Mouse (Mus musculus) gastrocnemius, postnatal 14 days (tissue): Measurements from ENCODE around the gene March8. TPM values are rescaled to one million over a fixed set of nuclear protein-coding genes. Genes with fewer than 3 reads are reported as not detected.
"Not testable (repeated sequence)": the region's sequence is repeated elsewhere in the genome, so short reads cannot be mapped to it uniquely, and the experiment has no call there.

ENCODE experiments used
- DNase-seq: peaks from one replicate; pipeline ENCODE4 v3.0.0; 2021; ENCODE audit warnings: mixed read lengths
- intact Hi-C: fragments of 180-260 bp; cut with DNase I; formaldehyde crosslinking; loops from one replicate; pipeline ENCODE4 v1.15.1; 2025; ENCODE audit warnings: low total_unique reads
- long read RNA-seq, 2 experiments: library from polyadenylated mRNA; stranded (forward); transcript quantifications; one replicate each; pipeline ENCODE4 v2.0.0; 2021
- total RNA-seq, 2 experiments: library from RNA; stranded (reverse); gene quantifications; 2 replicates each; pipeline ENCODE4 v1.2.3; 2021

March8 gene
- total RNA-seq: 10 to 100 TPM; 20.8 to 28.3 TPM
- long read RNA-seq, experiment 1, full-length matches to known transcripts: 9 of 19 reads
- long read RNA-seq, experiment 1, partial matches to known transcripts: 1 of 19 reads
- long read RNA-seq, experiment 1, other reads (novel, unspliced or antisense): 9 of 19 reads
- long read RNA-seq, experiment 2, full-length matches to known transcripts: 17 of 28 reads
- long read RNA-seq, experiment 2, partial matches to known transcripts: 0 of 28 reads
- long read RNA-seq, experiment 2, other reads (novel, unspliced or antisense): 11 of 28 reads

DNA sequence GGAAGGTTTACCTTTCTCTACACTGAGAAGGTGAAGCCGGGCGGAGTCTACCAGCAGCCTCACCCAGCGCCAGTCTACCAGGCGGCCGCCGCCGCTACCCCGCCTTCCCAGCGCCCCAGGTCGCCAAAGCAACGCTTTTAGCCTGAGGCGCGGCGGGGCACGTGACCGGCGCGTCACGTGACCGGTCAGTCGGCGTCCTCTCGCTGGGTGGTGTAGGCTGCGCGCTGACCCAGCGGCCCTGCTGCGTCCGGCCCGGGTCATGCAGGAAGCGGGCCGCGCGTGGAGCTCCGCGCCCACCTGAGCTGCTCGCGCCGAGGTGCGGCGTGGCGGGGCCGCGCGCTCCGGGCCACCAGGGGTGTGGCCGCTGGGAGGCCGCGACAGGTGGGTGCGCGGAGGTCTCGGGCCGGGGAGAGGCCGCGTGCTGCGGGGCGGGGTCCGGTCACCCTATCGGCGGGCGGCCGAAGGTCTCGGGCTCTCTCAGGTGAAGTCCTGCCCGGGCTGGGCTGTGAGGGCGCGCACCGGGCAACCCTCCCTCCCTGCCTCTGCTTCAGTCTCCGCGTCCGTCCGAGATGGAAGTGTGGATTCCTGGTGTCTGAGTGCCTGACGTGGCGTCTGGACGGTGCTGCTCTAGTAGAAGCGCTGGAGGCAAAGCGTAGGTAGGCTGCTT lies at the start of gene March8:
March8 (plus strand) TSS at position 190 of the 667 bp plus-strand sequence.
- intact Hi-C loops: no loop called here
- DNase-seq: peak; percentile 92

DNA sequence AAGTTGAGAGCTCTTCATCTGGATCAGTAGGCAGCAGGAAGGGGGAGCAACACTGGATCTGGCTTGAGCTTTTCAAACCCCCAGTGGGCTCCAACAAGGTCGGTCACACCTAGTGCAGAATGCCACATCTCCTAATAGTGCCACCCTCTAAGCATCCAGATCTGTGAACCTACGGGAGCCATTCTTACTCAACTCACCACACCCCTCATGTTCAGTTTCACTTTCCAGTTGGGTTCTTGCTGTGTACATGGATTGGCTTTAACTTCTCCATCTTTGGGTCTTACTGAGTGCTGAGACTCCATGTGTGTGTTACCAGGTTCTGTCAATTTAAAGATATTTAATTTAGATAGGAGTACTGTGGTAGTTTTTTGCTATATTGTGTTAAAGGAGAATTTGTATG lies 26.4 kb upstream of the March8 start:
- DNase-seq: no peak
- intact Hi-C loops: no loop called here

DNA sequence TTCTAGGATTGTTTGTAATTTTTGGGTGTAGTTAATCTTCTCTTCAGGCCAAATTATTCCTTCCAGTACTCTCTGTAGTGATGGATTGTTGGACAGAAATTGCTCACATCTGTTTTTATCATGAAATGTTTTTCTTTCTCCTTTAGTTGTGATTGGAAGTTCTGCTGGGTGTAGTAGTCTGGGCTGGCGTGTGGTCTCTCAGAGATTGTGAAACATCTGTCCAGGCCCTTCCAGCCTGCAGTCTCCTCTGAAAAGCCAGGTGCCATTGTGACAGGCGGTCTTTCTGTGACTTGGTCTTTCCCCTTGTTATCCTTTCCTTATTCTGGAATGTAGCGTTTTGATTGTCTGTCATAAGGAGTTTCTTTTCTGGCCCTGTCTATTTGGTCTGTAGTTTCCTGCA lies 18.6 kb upstream of the March8 start:
- no peak for DNase-seq

DNA sequence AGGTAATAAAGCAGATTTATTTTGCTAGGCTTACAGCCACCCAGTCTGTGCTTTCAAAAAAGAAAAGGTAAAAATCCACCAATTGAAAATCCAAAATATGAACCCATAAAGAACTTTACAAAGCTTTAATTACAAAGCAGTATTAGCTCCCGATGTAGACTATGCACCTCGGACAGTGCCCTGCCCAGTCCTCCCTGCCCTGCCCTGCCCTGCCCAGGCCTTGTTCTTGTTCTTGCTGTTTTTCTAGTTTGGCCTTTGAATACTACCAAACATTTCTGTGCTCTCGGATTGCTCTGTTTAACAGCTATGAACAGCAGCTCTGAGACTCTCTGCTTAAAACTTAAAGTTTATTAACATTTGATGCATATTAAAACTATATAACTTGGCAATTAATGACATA lies 11.2 kb upstream of the March8 start:
- intact Hi-C loops: no loop called here

More for the DNA sequence above, 18.6 kb upstream of the March8 start:
- intact Hi-C loops: no loop called here

DNA sequence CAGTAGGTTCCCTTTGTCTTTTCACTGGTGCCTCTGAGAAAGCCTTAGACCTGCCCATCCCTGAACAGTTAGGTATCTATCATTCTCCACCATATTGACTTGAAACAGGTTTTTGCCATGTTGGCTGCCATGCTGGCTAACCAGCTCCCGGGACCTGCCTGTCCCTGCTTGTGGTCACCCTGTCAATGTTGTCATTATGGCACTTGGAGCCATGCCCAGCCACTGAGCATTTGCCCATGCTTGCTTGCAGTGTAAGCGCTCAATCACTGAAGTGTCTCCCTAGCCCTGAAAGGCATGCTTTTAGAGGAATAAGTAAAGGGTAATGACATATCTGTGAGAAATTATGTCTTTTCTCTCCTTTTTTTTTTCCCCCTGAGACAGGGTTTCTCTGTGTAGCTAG lies 6.4 kb upstream of the March8 start:
- intact Hi-C loops: no loop called here
- no peak for DNase-seq

More for the DNA sequence above, 11.2 kb upstream of the March8 start:
- DNase-seq: no peak

DNA sequence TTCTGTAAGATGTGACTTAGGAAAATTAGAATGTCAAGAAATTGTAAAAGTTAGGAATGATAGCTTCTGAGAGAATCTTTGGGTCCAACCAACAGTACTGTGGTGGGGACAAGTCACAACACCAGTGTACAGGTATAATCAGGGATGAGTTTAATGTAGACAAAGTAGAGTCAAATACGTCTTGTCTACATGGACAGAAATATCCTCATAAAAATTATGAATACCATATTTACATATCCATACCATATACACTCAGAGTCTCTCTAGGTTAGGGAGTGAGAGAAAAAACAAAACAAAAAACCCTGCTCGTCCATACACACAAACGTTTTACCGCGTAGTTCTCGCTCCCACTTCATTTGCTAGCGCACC lies 374 bp upstream of the March8 start:
- no peak for DNase-seq
- intact Hi-C loops: no loop called here

DNA sequence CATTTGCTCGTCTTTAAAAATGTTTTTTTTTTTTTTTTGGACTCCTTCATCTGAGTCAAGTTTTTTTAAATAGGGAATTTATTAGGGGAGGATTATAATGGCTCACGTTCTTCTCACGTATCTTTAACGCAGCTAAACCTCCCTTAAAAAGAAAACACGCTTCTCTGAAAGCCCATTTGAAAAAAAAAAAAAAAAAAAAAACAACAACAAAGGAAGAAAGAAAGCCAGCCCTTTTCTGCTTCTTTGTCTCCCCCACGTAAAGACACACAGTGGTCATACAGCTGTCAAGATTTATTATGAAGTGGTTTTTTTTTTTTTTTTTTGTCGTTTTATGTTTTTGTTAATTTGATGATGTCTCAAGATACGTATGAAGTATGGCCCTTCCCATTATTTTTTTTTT lies 696 bp downstream of the March8 start:
- no peak for DNase-seq

DNA sequence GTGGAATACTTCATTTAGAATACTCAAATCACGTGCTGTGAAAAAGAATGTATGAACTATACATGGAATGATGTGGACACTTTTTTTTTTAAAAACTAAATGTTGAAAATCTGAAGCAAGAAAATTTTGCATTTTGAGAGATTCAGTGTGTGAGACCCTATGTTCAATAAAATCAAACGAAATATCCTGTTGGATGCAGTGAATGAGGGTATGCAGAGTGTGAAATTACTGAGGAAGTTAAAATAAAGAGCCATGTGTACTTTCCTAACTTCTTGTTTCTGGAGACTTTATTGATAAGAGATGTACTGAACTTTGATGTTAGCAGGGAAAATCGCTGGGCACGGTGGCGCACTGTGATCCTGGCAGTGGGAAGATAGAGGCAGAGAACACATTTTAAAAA lies 1.3 kb downstream of the March8 start:
- DNase-seq: no peak
- intact Hi-C loops: no loop called here

More for the DNA sequence above, 696 bp downstream of the March8 start:
- intact Hi-C loops: no loop called here

DNA sequence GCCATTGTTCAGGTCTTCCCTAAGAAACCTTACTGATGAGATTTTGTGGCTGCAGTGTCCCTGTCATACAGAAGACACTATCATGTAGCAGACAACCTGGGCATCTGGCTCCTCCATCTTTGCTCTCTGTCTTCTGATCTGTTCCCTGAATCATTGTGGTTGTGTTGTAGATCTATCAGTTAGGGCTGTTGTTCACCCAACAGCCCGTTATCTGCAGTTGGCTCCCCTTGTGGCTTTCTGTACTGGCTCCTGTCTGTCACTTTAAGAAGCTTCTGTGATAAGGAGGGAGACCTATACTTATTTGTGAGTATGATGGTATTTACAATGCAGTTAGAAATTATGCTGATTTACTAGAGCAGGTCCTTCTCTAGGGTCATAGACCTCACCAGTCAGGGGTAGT lies 2.7 kb downstream of the March8 start:
- DNase-seq: no peak
- intact Hi-C loops: no loop called here

DNA sequence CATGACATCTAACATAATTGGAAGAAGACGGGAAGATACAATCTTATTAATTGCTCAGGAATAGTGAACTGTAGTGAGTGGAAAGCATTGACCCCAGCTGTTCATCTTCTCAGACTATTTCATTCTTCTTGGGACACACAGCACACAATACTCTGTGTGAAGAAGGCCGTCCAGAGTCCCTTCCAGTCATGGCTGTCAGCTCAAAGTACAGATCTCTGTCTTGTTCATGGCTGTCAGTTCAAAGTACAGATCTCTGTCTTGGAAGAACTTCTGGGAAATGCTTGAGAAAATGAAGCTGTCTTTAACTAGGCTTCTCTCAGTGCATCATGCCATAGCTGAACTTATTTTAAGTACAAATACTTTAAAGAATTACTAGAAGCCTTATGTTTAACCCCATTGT lies 10.1 kb downstream of the March8 start:
- intact Hi-C loops: no loop called here
- DNase-seq: no peak

DNA sequence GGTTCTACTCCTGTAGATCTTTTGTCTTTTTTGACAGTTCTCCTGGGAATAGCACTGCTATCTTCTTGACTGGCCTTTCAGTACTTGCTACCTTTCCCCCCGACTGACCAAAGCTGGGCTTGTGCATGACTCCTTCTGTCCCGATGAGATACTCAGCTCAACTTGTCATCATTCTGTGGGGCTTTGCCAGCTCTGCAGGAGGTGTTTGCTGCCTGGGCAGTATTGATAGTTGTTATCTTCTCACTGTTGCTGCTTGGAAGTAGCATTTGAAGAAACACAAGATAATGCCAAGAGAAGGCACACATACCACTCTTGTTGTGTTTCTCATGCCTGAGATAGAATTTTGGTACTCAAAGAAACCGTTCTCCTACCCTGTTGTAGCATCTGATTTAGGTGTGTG lies 12.2 kb downstream of the March8 start:
- intact Hi-C loops: no loop called here
- DNase-seq: no peak

DNA sequence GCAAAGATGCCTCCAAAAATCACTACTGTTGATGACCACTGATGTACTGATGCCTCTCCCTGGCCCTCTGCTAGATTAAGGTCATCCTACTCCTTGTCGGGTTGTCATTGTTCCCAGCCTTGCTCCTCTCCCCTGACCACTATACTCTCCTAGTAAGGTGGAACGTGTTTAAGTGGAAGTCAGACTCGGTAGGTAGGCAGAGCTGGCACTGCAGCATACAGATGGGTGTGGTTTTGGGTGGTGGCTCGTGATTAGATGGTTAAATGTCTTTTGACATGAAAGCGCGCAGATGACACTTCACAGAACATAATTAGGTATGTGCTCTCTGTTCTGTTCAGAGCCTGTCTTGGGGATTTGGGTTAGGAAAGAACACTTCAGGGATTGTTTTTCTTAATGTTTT lies 12.8 kb downstream of the March8 start:
- intact Hi-C loops: no loop called here
- no peak for DNase-seq

DNA sequence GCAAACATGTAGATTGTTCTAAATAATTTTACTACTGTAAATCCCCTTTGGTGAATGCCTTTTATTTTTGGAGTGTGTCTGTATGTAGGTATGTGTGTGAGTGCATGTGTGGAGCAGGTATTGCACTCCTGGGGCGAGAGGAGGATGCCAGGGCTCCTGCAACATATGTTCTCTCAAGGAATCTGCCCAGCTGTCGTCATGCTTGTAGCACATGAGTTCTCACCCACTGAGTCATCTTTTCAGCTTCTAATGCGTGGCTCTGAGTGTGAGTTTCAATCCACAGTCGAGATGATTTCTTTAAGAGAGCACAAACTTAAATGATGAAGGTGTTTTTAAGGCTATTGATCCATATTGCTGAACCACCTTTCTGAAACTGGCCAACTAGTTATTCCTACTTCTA lies 13.7 kb downstream of the March8 start:
- intact Hi-C loops: no loop called here
- DNase-seq: no peak

DNA sequence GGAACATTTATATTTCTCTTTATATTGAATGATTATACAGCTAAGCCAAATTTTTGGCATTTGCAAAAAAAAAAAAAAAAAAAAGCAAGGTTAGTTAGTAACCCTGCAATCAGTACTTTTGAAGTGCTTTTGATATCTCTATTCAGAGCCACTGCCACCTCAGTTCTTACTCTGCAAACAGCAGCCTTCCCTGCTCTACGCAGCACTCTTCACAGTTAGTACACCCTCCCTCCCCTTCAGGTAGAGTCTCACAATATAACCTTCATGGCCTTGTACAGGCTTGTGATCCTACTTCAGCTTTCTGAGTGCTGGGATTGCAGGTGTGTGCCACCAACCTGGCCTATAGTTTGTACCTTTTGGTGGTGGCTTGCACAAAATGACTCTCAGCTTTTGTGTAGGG lies 15.6 kb downstream of the March8 start:
- intact Hi-C loops: no loop called here
- DNase-seq: no peak

DNA sequence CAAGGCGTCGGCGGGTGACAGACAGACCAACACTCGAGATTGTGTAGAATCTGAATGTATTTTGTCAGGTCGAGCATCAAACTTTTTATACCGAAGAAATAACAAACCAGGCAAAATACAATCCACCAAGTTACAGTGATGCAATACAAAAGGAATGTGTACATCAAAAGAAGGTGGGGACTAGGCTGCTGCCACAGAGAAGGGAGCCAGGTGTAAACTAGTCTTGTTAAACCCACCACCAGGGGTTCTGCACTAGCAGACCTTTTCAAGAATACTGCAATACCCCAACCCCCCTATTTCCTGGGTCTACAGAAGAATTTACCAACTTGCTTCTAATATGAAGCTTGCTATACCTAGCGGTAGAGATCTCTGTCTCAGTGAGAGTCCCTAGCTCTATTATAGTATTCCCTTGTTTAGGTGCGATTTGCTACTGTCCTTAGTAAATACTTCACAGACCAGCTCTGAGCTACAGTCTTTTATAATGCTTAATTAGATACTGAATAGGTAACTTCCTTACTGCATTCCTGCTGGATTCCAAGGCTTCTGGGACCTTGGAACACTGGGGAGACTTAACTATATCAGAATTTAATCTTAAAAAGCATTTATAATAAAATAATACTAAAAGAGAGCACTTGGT lies 18.6 kb downstream of the March8 start:
- intact Hi-C loops, DNase-seq: not testable (repeated sequence)

DNA sequence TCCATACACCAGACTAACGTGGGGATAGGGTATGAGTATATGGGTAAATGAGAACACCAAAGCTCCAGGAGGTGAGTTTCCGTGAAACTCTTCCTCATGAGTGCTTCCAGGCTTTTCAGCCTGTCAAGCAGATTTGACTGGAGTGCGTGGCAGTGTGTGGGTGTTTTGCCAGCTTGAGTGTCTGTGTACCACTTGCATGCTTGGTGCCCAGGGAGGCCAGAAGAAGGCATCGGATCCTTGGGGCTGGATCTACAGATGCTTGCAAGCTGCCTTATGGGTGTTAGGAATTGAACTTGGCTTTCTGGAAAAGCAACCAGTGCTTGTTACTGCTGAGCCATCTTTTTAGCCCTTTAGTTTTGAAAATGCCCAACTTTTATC lies 19.1 kb downstream of the March8 start:
- intact Hi-C loops: no loop called here

DNA sequence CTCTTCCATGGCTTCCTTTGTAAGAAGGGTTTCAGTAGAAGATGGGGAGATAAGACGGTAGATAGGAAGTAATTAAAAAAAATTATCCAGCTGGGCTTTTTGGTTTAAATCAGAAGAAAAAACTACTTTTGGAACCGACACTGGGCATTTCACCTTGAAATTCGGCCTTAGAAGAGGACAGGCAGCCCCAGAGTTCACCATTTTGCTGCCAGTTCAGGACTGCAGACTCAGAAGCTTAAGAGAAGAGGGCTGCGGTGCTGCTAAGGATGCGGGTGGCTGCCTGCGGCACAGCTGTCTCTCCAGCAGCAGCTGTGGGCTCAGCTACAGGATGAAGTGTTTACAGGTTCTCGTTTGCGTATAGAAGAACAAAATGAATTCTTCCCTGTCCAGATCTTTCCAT lies 20.2 kb downstream of the March8 start:
- intact Hi-C loops: no loop called here
- DNase-seq: no peak

More for the DNA sequence above, 19.1 kb downstream of the March8 start:
- no peak for DNase-seq

DNA sequence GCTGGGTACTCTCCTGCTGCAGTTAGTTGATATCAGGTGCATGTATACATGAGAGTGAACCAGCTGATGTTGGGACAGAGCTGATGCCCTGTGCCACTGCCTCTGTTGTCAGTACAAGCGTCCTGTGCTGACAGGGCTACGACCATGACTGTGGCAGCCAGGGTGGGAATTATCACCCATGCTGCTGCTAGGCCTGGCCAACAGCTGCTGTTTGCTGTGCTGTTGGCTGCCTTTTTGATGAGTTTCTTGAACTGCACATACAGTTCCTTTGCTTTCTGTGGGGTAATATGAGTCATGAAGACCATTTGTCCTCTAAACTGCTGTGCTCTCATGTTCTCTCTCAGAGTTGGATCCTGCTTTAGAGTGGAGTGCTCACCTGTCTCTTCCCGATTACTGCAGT lies 21.4 kb downstream of the March8 start:
- intact Hi-C loops: no loop called here
- no peak for DNase-seq

DNA sequence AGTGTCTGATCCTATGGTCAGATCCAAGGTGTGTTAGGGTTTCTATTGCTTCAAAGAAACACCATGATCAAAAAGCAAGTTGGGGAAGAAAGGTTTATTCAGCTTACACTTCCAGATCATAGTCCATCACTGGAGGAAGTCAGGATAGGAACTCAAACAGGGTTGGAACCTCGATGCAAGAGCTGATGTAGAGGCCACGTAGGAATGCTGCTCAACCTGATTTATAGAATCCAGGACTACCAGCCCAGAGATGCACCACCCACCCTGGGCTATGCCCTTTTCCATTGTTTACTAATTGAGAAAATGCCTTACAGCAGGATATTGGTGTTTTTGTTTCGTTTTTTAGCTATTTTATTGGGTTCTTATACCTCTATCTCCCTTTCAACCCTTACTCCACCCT lies 23.6 kb downstream of the March8 start:
- intact Hi-C loops: no loop called here
- no peak for DNase-seq

DNA sequence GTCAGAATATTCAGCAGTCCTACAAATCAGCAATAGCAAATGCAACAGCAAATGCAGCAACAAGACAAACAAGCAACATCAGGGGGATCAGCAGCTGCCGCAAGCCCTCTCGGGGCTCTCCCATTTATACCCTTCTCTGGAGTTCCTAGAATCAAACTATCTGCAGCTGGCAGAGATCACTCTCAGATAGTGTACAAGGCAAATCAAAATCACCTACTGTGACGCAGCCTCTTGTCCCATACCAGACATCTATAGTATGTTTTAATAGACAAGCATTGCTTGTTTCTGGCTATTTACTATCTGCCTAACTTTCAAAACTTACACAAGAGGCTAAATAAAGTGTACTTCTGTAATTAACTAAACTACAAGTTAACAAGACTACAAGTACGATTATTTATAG lies 24.2 kb downstream of the March8 start:
- no peak for DNase-seq
- intact Hi-C loops: no loop called here

DNA sequence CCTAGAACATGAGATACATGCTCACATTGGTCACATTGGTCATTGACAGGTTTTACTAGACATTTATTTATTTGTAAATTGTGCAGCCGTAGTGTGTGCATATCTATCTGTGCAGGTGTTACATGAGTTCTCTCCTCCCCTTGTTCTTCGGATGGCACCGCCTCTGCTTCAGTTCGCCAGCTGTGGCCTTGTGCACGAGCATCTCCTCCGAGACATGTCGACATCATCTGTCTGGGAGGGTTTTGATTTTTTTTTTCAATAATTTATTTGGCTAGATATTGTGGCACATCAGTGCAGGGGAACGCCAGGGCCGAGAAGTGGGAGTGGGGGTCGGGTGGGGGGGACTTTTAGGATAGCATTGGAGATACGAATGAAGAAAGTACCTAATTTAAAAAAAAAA lies 30.1 kb downstream of the March8 start:
- DNase-seq: no peak
- intact Hi-C loops: no loop called here
